Mouse (Mus musculus): Measurements from ENCODE around the gene Cacna2d1.
A peak's percentile ranks its signal among the peaks of the same experiment; 100 is the strongest.

DNA sequence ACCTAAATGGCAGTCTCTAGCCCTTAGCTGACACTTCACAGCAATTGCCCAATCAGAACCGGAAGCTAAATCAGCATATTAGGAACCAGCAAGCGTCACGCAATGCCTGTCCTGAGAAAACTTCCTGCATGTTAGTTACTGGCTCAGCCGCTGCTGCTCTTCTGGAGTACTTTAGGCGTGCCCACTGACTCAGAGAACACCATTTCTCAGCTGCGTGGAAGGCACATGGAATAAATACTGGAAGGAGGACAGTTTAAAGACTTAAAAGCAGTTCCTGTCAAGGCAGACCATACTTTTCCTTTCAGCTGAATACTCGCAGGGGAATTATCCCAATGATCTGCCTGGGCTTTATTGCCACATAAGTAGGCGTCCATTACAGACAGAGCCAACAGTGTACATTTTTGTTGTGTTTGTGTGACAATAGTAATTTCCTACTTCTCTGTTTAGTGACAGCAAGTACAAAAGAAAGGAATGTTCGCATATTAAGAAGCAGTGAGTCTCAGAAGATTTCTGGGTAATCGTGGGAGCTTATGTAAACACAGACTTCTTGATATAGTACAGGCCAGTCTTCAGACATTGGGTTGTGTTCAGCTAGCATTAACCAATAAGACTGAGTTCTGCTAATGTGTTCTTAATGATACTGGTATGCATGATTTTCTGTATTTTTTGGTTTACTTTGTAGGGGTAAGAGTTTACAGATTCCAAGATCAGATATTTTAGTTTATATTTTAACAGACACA, 113.1 kb downstream of the Cacna2d1 start:
- TF ChIP-seq MAX (IDR thresholded peaks at IDR 0.05; ENCODE audit: low read depth), result no peak
- peak; percentile 17 for TF ChIP-seq POLR2A (IDR thresholded peaks at IDR 0.05; ENCODE audit: insufficient read length, low read depth)
- no peak for TF ChIP-seq REST (IDR thresholded peaks at IDR 0.05; ENCODE audit: insufficient read depth, insufficient read length)
